Mouse (Mus musculus): Measurements from ENCODE around the gene Slc22a2. TPM values are rescaled to one million over a fixed set of nuclear protein-coding genes. Genes with fewer than 3 reads are reported as not detected.
A peak's percentile ranks its signal among the peaks of the same experiment; 100 is the strongest.

Gene Slc22a2
- polyA plus RNA-seq, 1 experiment from 2014 or later = not detected

DNA sequence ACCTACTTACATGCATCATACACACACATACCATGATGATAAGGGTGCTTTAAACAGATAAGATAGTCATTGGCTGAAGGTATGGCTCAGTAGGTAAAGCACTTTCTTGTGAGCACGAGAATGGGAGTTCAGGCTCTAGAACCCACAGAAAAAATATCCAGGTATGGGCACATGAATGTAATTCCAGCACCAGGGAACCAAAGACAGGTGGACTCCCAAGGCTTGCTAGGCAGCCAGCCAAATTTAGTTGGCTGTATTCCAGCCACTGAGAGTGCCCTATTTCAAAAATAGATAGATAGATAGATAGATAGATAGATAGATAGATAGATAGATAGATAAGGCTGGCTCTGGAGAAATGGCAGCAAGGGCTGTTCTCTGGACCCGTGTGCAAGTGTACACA is 1.4 kb downstream of the Slc22a2 start:
- Histone ChIP-seq H3K9me3 (ENCODE audit: control insufficient read depth, low read length) (no peaks in the 10 kb centered on the region), H3K27me3 (ENCODE audit: control insufficient read depth, insufficient read depth, low read depth, low read length) (no peaks in the 10 kb centered on the region), H3K36me3 (ENCODE audit: control insufficient read depth, insufficient read depth, low read length) (no peaks in the 10 kb centered on the region), H3K4me3 (ENCODE audit: low read length) (no peak overlapping the region), H3K4me2 (ENCODE audit: low read depth, low read length) (no peak overlapping the region), H3K27ac (ENCODE audit: low read length) (no peak overlapping the region), H3K9ac (ENCODE audit: low read length) (no peak overlapping the region), H3K4me1 (replicated peaks; ENCODE audit: control insufficient read depth, insufficient read depth, low read length) (peaks cover 6% of the 10 kb centered on the region; the same call in 1 of the 2 replicates)
- ATAC-seq (ENCODE audit: low read depth) = no peak
- WGBS = 78% methylated on average over 2 of the region's 2 CpGs

- no peak overlapping the region for H3K9ac ChIP-seq (ENCODE audit: low read length)
- H3K4me2 ChIP-seq (ENCODE audit: low read depth, low read length) = no peak overlapping the region
- H3K36me3 ChIP-seq (ENCODE audit: control insufficient read depth, insufficient read depth, low read length) = no peaks in the 10 kb centered on the region
- peaks cover 6% of the 10 kb centered on the region; the same call in 1 of the 2 replicates for H3K4me1 ChIP-seq (replicated peaks; ENCODE audit: control insufficient read depth, insufficient read depth, low read length)
- WGBS = 50% methylated on average over 11 of the region's 11 CpGs
- H3K9me3 ChIP-seq (ENCODE audit: control insufficient read depth, low read length) = no peaks in the 10 kb centered on the region
- ATAC-seq (ENCODE audit: low read depth) = no peak
- no peak overlapping the region for H3K4me3 ChIP-seq (ENCODE audit: low read length)
- H3K27ac ChIP-seq (ENCODE audit: low read length) = no peak overlapping the region
- no peaks in the 10 kb centered on the region for H3K27me3 ChIP-seq (ENCODE audit: control insufficient read depth, insufficient read depth, low read depth, low read length)
These were observed 3.0 kb downstream of the Slc22a2 start for GRCm38 (mm10) chr17:12586966-12587365.

DNA sequence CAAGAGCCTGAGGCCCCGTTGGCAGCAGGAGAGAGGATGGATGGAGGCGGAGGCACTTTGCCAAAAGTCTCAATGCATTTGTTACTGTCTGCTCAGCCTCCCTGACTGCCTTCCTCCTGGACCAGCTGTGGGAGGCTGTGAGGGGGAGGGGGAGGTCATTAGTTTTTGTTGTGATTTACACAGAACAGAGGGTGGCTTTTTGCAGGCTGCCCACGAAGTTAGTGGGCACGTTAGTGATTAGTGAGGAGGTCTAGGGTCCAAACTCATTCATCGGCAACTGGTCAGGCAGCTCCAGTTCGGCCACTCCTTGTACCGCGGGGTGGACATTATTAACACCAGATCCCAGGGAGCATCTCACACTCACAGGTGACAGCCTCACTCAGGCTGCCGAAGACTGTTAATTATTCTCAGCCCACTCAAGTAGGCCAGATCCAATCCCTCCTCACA is 4.9 kb downstream of the Slc22a2 start:
- H3K27me3 ChIP-seq (ENCODE audit: control insufficient read depth, insufficient read depth, low read depth, low read length) = no peaks in the 10 kb centered on the region
- no peaks in the 10 kb centered on the region for H3K36me3 ChIP-seq (ENCODE audit: control insufficient read depth, insufficient read depth, low read length)
- ATAC-seq (ENCODE audit: low read depth) = peak; percentile 61; the same call in 1 of the 2 replicates
- H3K4me1 ChIP-seq (replicated peaks; ENCODE audit: control insufficient read depth, insufficient read depth, low read length) = 0 out of 2 replicates have a peak, but pooled peaks cover 3% of the 10 kb centered on the region
- no peak overlapping the region for H3K4me2 ChIP-seq (ENCODE audit: low read depth, low read length)
- no peak overlapping the region for H3K9ac ChIP-seq (ENCODE audit: low read length)
- H3K9me3 ChIP-seq (ENCODE audit: control insufficient read depth, low read length) = peaks cover 5% of the 10 kb centered on the region
- H3K27ac ChIP-seq (ENCODE audit: low read length) = no peak overlapping the region
- H3K4me3 ChIP-seq (ENCODE audit: low read length) = no peak overlapping the region
- 49% methylated on average over 9 of the region's 9 CpGs for WGBS

DNA sequence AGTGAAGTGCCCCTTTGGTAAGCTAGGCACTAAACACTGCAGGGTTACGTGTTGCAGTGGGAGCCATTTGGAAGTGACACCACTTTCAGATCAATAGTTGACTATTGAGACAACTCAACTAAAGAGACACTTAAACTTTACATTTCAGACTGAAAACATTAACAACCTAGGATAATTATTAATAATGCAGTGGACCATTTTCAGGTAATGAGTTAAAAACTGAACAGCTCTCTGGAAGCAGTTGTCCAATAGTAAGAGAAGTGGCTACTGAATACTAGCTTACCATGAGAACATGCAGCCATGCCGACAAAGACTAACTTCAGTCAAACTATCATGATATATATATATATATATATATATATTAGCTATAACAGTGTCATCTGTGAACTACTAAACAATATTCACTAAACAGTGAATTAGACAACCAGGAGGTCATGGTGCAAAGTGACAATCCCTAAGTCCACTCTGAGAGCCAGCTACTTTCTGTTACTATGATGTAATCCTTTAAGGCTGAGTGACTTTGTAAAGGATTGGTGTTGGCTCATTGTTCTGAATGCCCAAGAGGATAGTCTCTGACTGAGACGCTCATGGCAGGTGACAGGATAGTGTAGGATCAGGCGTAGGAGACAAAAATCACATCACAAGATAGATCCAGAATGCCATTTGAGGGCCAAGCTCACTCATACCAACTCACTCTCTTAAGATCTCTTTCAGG is 7.1 kb downstream of the Slc22a2 start:
- Histone ChIP-seq H3K36me3 (ENCODE audit: control insufficient read depth, insufficient read depth, low read length) (no peaks in the 10 kb centered on the region), H3K27me3 (ENCODE audit: control insufficient read depth, insufficient read depth, low read depth, low read length) (no peaks in the 10 kb centered on the region), H3K4me1 (replicated peaks; ENCODE audit: control insufficient read depth, insufficient read depth, low read length) (0 out of 2 replicates have a peak, but pooled peaks cover 3% of the 10 kb centered on the region), H3K27ac (ENCODE audit: low read length) (no peak overlapping the region), H3K9ac (ENCODE audit: low read length) (no peak overlapping the region), H3K4me2 (ENCODE audit: low read depth, low read length) (no peak overlapping the region), H3K4me3 (ENCODE audit: low read length) (no peak overlapping the region), H3K9me3 (ENCODE audit: control insufficient read depth, low read length) (peaks cover 5% of the 10 kb centered on the region)
- 83% methylated on average over 4 of the region's 4 CpGs for WGBS
- no peak for ATAC-seq (ENCODE audit: low read depth)

DNA sequence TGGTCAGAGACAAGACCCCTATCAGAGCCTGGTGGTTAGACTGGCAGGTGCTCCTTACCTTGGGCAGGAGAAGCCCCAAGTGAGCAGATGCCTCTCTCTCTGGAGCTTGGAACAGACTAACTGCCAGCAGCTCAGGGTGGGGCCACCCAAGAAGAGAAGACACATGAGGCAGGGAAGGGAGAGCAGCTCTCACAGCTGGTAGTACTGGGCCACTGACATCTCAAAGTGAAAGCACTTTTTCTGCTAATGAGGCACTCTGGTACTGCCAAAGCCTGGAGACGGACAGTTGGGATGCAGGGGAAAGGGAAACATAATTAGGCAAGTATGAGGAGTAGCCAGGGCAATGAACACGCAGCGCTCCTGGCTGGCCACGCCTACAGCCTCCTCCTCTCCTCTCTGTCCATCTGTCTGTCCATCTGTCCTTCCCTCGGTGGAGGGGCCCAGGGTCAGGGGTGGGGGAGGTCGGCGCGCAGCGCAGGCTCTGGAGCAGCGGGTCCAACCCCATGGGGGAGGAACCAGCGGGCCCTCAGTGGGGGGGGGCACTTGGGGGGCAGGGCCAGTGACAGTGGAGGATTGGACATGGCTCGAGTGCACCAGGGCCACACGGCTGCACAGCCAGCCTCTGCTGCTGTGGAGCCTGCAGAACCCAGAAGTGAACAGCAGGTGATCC is 12.0 kb downstream of the Slc22a2 start:
- WGBS = 78% methylated on average over 13 of the region's 13 CpGs

DNA sequence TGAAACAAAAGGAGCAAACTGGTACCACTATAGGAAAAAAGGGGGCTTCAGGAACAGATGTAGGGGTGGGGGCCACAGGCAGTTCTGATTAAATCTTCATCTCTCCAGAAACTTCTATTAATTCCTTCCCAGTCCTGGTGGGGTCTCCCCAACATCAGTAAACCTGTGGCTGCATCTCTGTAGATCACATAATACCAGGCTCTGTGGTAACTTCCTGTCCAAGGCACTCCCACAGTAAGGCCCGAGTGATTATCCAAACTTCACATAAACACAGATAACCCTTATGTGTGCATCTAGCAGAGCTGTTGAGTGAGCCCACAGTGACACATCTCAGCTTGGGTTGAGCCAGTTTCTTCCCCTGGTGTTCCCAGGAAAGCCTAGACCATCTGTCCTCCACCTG is 22.7 kb downstream of the Slc22a2 start:
- peak; percentile 90 for ATAC-seq (ENCODE audit: low read depth)
- Histone ChIP-seq H3K4me1 (replicated peaks; ENCODE audit: control insufficient read depth, insufficient read depth, low read length) (no peaks in the 10 kb centered on the region; the same call in 1 of the 2 replicates), H3K9ac (ENCODE audit: low read length) (no peak overlapping the region), H3K36me3 (ENCODE audit: control insufficient read depth, insufficient read depth, low read length) (no peaks in the 10 kb centered on the region), H3K27ac (ENCODE audit: low read length) (no peak overlapping the region), H3K9me3 (ENCODE audit: control insufficient read depth, low read length) (no peaks in the 10 kb centered on the region), H3K4me2 (ENCODE audit: low read depth, low read length) (no peak overlapping the region), H3K27me3 (ENCODE audit: control insufficient read depth, insufficient read depth, low read depth, low read length) (no peaks in the 10 kb centered on the region), H3K4me3 (ENCODE audit: low read length) (no peak overlapping the region)
- WGBS = 10% methylated on average over 1 of the region's 1 CpGs

More for the DNA sequence above, 12.0 kb downstream of the Slc22a2 start:
- ATAC-seq (ENCODE audit: low read depth) = no peak
- no peak overlapping the region for H3K9ac ChIP-seq (ENCODE audit: low read length)
- H3K36me3 ChIP-seq (ENCODE audit: control insufficient read depth, insufficient read depth, low read length) = no peaks in the 10 kb centered on the region
- no peaks in the 10 kb centered on the region for H3K4me1 ChIP-seq (replicated peaks; ENCODE audit: control insufficient read depth, insufficient read depth, low read length)
- no peak overlapping the region for H3K4me2 ChIP-seq (ENCODE audit: low read depth, low read length)
- H3K27me3 ChIP-seq (ENCODE audit: control insufficient read depth, insufficient read depth, low read depth, low read length) = no peaks in the 10 kb centered on the region
- no peak overlapping the region for H3K4me3 ChIP-seq (ENCODE audit: low read length)
- no peak overlapping the region for H3K27ac ChIP-seq (ENCODE audit: low read length)
- peaks cover 8% of the 10 kb centered on the region for H3K9me3 ChIP-seq (ENCODE audit: control insufficient read depth, low read length)

- ATAC-seq (ENCODE audit: low read depth) = peak; percentile 38; the same call in 1 of the 2 replicates
- no peaks in the 10 kb centered on the region for H3K27me3 ChIP-seq (ENCODE audit: control insufficient read depth, insufficient read depth, low read depth, low read length)
- H3K4me2 ChIP-seq (ENCODE audit: low read depth, low read length) = no peak overlapping the region
- H3K27ac ChIP-seq (ENCODE audit: low read length) = no peak overlapping the region
- H3K36me3 ChIP-seq (ENCODE audit: control insufficient read depth, insufficient read depth, low read length) = no peaks in the 10 kb centered on the region
- H3K9me3 ChIP-seq (ENCODE audit: control insufficient read depth, low read length) = no peaks in the 10 kb centered on the region
- no peak overlapping the region for H3K4me3 ChIP-seq (ENCODE audit: low read length)
- H3K4me1 ChIP-seq (replicated peaks; ENCODE audit: control insufficient read depth, insufficient read depth, low read length) = no peaks in the 10 kb centered on the region; the same call in 1 of the 2 replicates
- H3K9ac ChIP-seq (ENCODE audit: low read length) = no peak overlapping the region
These were observed 23.3 kb downstream of the Slc22a2 start for GRCm38 (mm10) chr17:12607202-12607601.

GRCm38 (mm10) chr17:12614511-12615385 is 30.8 kb downstream of the Slc22a2 start:
- Histone ChIP-seq H3K4me2 (ENCODE audit: low read depth, low read length) (no peak overlapping the region), H3K4me1 (replicated peaks; ENCODE audit: control insufficient read depth, insufficient read depth, low read length) (peaks cover 3% of the 10 kb centered on the region; the same call in 1 of the 2 replicates), H3K4me3 (ENCODE audit: low read length) (no peak overlapping the region), H3K36me3 (ENCODE audit: control insufficient read depth, insufficient read depth, low read length) (no peaks in the 10 kb centered on the region), H3K9ac (ENCODE audit: low read length) (no peak overlapping the region), H3K9me3 (ENCODE audit: control insufficient read depth, low read length) (no peaks in the 10 kb centered on the region), H3K27ac (ENCODE audit: low read length) (0 out of 2 replicates have a peak overlapping the region, but pooled peaks have one; percentile 28), H3K27me3 (ENCODE audit: control insufficient read depth, insufficient read depth, low read depth, low read length) (no peaks in the 10 kb centered on the region)
- WGBS = 75% methylated on average over 15 of the region's 15 CpGs
- ATAC-seq (ENCODE audit: low read depth) = no peak

All from lung, embryonic 16.5 days (tissue).